Mouse (Mus musculus) cerebellum, adult 11-12 months (tissue): ENCODE results near the gene Arhgef10l.
A peak's percentile ranks its signal among the peaks of the same experiment; 100 is the strongest.

Experiments used
- DNase-seq: peaks from one replicate; pipeline ENCODE4 v3.0.0; 2022

Arhgef10l gene

DNA sequence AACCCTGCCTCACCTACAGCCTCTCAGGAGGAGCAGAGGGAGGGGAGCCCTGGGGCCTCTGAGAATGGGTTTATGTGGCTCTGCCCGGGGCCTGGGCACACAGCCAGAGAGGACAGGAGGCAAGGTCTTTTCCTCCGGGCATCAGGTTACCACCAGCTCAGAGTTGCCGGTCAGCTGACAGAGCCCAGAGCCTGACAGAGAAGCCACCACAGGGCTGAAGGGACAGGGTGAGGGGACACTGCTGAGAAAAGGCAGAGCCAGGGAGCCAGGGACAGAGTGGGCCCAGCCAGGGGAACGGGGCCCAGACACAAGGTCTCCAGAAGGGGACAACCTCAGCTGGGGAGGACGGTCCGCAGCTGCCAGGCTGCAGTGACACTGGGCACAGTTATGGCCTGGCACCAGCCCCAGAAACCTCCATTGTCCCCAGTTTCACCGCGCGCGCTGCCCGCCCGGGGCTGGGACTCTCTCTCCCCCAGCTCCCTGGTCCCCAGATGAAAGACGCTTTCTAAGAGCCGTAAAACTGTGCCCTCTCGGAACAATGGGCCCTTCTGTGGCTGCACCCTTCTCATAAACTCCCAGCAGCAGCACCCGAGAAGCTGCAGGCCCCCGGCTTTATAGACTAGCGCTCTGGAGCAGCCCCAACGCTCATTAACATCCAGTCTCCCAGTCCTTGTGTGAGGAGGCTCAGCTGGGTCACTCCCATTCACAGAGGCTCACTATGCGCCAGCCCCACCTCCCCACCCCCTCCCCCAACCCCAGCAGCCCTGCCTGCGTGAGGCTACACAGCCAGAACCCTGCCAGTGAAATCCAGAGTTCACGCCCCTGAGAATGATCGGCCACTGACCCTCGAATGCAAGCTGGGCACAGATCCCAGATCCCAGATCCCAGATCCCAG is 7.9 kb downstream of the Arhgef10l start:
- peak; percentile 64 for DNase-seq

DNA sequence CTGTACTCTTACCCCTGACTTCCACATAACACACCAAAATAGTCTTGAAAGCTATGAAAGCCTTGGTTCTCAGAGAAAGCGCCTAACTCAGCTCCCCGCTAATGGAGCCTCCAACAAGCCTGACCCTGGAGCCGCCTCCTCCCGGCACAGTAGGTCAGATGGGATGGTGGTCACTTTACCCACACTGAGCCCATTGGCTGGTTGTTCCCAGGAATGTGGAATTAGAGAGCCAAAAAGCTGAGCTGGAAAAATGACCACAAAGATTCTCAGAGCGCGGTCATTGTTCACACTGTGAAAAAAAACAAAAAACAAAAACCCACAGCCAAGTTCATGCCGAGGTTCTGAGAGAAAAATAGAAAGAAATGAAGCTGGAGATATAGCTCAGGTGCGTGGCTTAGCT is 9.3 kb downstream of the Arhgef10l start:
- DNase-seq: no peak

DNA sequence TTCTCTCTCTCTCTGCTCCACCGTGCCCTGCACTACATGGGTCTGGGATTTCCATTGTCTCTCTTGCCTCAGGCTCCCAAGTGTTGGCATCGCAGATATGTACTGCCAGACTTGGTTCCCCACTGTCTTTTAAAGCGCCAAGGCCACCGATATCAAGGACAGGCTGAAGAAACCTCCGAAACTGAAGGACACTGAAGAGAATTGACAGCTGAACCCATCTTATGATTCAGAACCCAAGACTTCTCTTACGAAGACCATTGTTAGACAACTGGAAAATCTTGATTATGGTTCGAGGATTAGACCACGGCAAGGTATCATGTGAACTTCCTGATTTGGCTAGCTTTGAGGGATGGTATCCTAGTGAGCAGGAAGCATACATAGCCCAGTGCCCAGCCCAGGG is 11.0 kb downstream of the Arhgef10l start:
- no peak for DNase-seq

DNA sequence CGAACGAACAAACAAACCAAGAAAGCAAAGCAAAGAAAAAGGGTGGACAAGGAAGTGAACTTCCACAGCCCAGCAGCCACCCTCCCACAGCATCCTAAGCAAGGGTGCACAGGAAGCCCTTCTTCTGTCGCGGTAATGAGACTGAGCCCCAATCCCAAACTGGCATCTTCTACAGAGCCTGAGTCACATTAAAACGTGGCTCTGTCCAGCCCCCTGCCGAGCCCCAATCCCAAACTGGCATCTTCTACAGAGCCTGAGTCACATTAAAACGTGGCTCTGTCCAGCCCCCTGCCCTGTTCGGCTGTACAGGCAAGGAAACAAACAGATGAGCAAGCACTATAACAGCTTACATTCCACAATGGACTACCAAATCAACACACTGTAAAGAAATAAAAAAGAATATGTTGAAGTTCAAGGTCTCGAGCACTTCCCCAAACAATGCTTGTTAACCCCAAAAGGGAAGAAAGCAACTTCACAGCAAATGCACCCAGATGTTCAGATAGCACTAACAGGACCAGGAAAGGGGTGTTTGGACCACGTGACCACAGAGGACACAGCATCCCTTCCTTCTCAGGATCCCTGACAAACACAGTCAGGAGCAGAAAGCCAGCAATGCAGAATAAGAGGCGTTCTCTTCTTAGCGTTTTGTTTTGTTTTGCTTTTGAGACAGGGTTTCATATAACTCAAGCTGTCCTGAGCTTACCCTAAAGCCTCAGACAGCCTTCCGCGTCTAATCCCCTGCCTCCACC is 11.8 kb downstream of the Arhgef10l start:
- DNase-seq: no peak

DNA sequence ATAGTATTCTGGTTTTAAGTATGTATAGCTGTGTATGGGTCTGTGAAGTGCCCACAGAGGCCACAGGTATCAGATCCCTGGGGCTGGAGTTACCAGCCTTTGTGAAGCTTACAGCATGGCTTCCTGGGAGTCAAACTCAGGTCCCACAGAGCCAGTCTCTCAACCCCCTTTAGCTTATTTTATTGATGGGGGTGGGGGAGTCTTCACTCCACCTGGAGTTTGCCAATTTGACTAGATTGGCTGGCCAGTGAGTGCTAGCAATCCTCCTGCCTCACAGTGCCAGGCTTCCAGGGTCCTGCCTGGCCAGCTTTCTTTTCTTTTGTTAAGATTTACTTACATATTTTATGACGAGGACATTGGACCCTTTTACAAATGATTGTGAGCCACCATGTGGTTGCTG is 16.1 kb downstream of the Arhgef10l start:
- peak; percentile 18 for DNase-seq

DNA sequence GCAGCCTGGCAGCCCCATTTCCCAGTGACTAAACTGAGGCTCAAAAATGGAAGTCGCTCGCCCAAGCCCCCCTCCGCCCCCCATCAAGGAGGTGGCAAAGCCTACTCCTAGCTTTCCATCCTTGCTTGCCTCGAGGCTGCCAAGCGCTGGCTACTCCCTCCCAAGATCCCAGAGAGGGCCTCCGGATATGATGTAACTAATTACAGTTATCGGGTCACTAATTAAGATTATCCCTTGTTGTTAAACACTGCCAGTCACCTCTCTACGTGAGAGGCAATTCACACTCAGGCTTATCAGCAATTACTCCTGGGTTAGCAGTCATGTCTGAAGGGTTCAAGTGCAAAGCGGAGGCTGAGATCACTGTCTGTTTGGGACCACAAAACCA is 16.6 kb downstream of the Arhgef10l start:
- no peak for DNase-seq

DNA sequence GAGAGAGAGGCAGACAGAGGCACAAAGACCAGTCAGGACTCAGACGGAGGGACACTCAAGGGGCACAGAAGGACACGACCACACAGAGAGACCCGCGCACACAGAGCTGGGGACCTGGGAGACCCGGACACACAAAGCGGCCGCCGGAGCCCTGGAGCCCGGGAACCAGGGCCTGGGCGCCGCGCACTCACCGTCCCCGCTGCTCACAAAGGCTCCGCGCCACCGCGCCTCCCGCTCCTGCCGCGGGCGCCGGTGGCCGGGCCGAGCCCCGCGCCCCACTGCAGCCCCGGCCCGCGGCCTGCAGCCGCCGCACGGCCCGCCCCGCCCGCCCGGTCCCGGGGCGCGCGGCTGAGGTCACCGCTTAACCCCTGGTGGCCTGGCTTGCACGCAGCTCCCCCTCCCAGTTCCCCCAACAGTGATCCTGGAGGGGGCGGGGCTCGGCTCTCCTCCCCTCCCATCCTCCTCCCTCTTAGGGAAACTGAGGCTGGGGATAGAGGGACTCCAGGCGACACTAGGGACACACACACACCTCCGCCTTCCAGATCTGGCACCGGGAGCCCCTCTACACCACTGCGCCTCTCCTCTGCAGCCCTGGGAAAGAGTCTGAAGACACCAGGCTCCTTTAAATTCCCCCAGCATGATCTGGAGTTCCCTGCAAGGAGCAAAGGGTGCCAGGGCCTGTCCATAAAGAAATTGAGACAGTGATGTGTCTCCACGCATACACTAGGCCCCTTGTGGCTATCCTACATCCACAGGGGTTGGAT is 17.2 kb downstream of the Arhgef10l start:
- peak; percentile 76 for DNase-seq

DNA sequence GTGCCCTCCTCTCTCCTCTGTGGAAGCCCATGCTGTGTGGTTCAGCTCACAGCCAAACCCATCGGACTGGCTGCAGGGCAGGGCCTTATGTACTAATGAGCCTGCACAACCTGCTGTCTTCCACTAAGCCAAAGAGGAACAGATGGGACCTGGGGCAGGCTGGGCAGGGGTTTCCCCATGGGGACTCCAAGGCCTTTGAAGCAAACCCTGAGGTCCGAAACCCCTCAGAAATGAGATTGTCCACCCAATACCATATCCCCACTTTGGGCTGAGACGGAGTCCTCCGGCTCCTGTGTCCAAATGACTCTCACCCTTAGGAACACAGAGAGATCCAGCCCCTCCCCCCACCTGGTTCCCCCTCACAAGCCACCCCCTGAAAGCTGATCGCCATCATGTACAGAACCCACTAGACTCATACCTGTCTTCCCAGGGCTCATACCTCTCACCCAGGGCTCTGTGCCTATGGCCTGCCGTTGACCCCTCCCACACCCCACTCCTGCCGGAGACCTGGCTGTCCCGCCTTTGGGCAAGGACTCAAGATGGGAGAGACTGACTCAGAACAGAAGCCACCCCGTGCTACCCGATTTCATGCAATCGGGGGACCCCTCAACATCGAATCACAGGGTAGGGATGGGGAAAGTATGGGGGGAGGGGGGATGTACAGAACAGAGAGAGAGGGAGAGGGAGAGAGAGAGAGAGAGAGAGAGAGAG is 17.9 kb downstream of the Arhgef10l start:
- DNase-seq: peak; percentile 91

DNA sequence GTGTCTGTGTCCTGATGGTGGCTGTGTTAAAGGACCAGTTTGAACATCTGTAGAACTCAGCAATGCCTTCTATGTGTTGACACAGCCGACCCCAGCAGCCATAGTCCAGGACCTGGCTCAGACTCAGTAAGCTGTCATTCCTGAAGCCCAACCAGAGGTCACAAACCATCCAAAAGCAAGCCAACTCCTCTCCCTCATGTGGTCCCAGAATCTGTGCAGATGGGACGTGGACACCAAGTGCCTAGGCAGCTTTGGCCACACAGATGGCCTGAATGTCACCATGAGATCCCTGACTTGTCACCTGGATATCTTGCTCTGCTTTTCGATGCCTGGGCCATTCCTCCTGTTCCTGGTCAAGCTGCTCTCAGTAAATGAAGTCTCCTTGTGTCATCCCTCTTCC is 20.2 kb downstream of the Arhgef10l start:
- DNase-seq: peak; percentile 46

DNA sequence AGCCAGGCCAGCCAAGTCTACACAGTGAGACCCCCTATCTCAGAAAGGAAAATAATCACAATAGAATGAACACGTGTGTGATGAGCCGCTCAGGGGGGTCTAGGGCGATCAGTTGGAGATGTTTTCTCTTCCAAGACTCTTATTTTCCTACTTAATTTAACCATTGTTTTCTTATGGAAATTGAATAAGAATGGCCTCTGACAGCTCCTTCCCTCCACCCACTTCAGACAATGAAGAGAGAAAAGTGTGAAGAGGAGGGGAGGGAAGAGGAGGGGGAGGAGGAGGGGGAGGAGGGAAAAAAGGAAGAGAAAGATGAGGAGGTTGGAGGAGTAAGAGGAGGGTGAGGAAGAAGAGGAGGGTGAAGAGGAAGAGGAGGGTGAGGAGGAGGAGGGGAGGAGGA is 21.1 kb downstream of the Arhgef10l start:
- DNase-seq: no peak

DNA sequence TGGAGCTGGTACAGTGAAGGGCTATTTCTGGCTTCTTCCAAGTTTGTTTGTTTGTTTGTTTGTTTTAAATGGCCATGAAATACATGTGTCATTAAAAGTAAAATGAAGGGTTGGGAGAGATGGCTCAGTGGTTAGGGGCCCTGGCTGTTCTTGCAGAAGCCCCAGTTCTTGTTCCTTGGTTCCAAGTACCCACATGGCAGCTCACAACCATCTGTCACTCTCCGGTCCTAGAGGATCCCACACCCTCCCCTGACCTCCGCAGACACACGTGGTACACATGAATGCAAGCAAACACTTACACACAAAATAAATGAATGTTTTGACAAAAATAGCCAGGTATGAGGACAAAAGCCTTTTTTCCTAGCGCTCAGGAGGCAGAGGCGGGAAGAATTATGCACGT is 21.5 kb downstream of the Arhgef10l start:
- peak; percentile 82 for DNase-seq

DNA sequence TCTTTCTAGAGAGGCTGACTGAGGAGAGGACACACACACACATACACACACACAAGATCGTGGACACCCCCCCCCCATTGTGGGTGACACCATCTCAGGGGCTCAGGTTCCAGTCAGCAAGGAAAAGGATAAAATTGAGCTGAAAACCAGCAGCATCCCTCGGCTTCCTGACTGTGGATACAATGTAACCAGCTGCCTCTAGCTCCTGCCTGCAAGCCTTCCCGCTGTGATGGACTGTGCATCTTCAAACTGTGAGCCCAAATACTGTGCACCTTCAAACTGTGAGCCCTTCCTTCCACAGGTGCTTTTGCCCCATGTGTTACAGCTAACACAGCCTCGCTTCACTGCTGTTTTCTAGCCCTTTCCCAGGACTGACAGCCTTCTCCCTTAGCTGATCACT is 23.4 kb downstream of the Arhgef10l start:
- peak; percentile 31 for DNase-seq

DNA sequence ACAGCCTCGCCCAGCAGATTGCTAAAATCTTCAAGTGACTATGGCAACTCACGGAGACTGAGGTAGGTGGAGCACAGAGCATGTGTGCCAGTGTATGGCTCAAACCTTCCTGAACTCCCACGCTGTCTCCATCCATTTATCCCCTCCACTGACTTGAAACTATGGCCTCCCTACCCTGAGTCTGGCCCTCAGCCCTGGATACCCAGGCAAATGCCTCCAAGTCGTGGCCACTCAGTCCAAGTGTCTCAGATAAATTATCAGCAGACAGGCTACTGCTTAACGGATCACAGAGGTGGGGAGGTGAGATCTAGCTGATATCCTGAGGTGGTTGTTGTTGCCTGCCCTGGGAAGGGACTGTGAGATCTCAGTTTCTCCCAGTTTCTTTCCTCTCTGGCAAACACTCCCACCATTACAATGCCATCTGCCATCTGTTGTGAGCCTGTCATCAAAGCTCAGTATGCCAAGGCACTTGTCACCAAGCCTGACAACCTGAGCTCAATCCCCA is 24.3 kb downstream of the Arhgef10l start:
- peak; percentile 83 for DNase-seq

DNA sequence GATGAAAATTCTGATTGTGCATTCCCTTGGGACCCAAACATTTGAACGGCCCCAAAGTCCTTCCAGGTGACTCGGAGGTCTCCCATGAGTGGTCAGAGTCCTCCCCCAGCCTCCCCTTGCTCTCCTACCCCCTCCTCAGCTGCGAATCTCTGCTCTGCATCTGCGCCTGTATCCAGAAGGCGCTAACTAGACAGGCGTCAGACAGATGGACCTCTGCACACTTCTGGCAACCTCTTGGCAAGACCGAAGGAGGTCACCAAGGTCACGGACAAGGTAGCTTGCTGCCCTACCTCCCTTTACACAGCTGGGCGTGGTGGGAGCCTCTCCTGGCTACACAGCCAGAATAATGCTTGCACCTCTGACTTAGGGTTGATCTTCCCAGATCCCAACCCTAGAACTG is 25.1 kb downstream of the Arhgef10l start:
- peak; percentile 51 for DNase-seq

DNA sequence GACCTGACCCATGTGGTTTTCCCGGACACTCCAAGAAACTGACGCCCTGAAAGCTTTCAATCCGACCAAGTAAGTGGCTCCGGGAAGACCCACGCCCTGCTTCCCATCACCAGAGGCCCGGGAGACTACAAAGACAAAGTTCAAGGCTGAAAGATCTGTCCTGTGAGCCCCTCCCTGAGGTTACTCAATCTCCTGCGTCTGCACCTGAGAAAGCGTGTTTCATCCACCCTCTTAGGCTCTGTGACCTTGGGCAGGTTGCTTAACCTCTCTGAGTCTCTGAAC is 25.6 kb downstream of the Arhgef10l start:
- DNase-seq: no peak

DNA sequence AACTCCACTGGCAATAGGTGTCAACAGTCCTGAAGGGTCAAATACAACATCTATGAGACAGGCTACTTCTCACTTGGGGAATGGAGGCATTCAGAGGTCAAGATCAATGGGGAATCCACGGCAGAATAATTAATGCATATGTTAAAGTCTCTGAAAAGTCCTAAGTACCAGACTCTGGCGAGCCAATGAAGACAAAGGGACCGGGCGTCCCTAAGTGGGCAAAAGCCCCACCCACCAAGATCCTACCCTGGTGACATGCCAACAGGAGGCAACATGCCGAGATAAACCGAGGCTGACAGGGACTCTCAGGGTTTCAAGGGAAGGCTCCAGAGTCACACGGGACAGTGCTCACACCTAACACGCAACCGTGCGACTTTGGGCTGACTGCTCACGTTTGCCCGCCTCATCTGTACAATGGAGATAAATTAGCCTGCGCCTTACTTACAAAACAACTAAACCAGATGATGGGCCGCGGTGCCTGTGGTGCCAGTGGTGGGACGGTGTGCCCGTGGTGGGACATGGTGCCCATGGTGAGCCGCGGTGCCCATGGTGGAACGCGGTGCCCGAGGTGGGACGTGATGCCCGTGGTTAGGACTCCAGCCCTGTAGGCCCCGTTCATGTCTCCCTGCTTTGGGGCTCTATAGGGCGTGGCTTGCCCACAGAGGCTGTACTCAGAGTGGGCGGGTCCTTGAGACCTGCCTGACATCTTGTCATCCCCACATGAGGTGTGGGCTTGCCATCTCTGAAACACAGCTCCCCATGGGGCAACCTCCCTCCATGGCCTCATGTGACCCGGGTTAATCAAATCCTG is 26.2 kb downstream of the Arhgef10l start:
- DNase-seq: peak; percentile 58

DNA sequence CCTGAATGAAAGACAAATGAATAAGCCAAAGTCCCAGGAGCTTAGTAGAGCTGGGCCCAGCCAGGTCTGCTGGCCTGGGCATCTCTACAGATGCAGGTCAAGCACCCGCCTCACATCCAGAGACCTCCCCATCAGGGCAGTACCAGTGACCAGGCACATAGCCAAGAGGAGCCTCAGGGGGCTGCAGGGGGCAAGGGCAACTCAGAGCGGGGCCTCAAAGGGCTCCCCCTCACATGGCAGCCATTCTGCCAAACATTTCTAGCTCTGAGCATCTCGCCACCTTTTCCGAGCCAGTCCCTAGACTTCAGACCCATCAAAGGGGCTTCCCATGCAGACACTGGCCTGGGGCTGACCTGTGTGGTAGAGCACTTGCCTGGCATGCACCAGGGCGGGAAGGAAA is 27.2 kb downstream of the Arhgef10l start:
- DNase-seq: peak; percentile 56

DNA sequence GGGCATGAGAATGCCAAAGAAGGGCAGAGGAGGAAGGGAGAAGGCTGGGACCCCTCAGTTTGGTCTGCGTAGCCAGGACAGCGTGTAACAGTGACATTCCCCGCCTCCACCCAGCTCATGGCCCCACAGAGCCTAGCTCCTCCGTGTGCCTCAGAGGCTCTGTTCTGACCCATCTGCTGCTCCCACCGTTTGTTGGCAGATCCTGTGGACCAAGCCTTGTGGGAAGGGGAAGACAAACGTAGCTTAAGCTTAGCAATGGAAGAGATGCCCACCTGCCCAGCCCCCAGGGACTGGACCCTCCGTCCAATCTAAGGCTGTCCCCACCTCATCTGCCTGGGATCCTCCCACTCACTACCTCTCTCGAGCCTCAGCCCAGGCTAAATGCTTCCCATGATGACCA is 28.5 kb downstream of the Arhgef10l start:
- DNase-seq: peak; percentile 59

DNA sequence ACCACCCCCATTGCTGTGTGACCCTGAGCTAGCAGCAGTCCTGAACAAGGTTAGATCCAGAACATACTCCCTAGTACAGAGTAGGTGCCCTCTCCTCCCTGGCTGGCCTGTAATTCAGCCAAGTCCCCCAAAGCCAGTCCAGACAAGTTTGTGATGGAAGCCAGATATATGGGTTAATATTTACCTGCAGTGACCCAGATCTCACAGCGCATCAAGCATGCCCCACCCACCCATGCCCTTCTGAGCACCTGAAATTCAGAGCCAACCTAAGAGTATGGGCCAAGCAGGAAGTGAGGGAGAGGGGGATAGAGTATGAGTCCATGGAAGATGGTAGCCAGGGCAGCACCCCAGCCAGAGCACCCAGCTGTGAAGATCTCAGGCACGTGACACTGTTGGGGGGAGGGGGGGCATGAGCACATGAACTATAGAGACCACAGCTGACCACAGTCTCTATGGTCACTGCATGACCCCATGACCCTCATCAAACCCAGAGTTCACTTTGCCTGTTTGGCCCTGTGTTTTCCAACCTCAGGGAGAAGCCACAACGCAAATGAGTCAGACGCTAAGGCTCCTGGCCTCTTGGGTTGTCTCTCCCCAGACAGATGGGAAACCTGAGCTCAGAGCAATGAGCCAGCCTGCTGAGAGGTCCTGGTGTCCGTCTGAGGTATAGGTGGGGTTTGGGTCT is 29.4 kb downstream of the Arhgef10l start:
- DNase-seq: peak; percentile 47

DNA sequence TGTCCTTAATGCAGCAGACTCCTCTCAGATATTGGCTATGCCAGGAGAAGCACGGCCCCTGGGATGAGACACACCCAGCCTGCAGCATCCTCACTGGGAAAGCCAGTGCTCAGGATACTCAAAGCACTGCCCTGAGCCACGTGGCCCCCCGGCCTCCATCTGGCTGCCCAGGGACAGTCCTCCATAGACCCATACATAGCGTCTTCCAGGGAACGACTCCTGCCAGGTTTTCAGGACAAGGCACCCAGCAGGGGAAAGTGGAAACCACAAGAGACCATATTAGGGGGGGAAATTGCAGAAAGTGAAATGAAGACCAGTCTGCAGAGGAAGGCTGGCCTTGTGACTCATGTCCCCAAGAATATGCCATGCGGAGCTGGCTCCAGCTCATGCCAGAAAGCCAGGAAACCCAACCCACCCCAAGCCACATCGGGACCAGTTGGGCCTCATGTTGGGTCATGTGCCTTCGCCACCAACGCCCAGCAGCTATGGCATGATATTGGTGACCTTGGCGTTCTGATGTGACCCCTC is 30.9 kb downstream of the Arhgef10l start:
- DNase-seq: peak; percentile 61

DNA sequence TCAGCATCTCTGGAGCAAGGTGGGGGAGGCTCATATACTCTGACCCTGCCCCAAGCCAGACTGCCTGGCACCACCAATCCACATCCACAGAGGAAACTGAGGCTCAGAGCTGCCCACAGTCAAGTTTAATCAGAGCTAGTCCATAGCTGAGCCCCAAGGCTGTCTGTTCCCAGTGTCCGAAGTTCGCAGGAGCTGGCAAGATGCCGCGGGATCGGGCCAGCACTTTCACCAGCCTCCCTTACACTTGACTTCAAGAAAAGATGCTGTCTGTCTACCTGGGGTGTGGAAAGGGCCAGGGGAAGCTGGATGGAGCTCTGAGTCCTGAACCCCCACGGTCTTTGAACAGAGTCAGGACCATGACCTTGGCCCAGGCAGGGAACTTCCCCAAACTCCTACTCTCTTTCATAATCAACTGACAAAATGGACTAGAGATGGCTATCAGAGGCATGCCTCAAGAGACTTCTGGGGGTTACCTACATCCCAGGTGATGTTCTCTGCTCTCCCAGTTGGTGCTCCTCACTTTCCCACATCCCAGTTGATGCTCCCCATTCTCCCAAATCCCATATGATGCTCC is 34.4 kb downstream of the Arhgef10l start:
- peak; percentile 37 for DNase-seq
